Mouse (Mus musculus) liver (tissue): ENCODE data around the gene Il1f5.

Source experiments
- DNase-seq: peaks from one replicate; pipeline ENCODE4 v3.0.0-alpha.2; 2020; ENCODE audit warnings: mixed read lengths

The Il1f5 gene

GRCm38 (mm10) chr2:24276654-24277053 lies at the start of gene Il1f5:
Gene Il1f5, plus strand, starts transcription at chr2:24276954.
- DNase-seq = no peak

GRCm38 (mm10) chr2:24227191-24227590 lies 49.6 kb upstream of the Il1f5 start:
- DNase-seq = no peak

DNA sequence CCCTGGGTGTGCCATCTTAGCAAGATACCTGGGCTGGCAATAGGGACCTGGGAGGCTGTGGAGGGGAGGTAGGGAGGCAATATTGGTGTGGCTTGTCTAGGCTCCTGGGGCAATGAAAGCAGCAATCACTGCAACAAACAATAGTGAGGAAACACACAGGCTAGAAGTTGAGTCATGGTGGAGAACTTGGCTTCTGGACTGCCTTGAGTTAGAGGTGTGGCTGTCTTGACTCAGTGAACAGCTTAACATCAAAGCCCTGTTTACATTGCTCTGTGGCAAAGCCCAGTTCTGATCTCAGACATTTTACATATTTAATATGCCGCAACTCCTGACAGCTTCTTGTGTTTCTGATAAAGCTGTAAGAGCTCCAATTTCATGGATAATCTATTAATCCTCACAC lies 9.3 kb upstream of the Il1f5 start:
- no peak for DNase-seq

- DNase-seq = no peak
Measured at GRCm38 (mm10) chr2:24273619-24274018, 3.1 kb upstream of the Il1f5 start.

GRCm38 (mm10) chr2:24275146-24275545 lies 1.6 kb upstream of the Il1f5 start:
- no peak for DNase-seq

GRCm38 (mm10) chr2:24290896-24291295 lies 14.1 kb downstream of the Il1f5 start, which contains the start of gene Il1f10:
Gene Il1f10, plus strand, starts transcription at chr2:24291196.
- DNase-seq = no peak

GRCm38 (mm10) chr2:24294616-24295015 lies 17.9 kb downstream of the Il1f5 start:
- DNase-seq = no peak

- peak; percentile 20 for DNase-seq
Measured at GRCm38 (mm10) chr2:24296837-24297236, 20.1 kb downstream of the Il1f5 start.

DNA sequence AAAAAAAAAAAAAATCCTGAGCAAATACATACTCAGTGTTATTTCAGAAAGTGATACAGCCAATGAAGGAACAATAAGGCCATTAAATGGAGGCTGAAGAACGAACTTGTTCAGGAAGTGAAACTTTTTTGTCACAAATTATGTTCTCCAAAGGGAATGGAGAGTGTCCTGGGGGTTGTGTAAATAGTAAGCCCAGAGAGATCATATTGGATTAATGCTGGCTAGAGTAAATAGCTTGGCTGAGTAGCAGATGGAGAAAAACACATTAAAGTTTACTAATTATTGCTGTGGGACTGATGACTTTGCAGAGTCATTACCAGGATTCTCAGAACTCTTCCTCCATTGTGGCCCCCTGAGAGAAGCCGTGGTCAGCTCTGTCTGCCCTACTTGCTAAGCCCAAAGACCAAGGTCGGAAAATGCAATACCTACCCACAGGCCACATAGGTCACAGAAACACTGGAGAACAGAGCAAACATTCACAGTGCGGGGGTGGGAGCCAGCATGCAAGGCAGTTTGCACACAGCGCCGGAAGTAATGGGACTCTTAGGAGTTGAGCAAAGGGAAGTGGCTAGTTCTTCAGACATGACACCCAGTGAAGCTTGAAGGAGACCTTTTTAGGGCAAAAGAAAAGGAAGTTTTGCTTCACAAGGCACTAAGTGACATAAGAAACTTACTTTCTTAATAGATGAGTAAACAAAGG lies 34.7 kb downstream of the Il1f5 start:
- DNase-seq = peak; percentile 48

GRCm38 (mm10) chr2:24316919-24317318 lies 40.2 kb downstream of the Il1f5 start:
- no peak for DNase-seq

- DNase-seq = no peak
Measured at GRCm38 (mm10) chr2:24317919-24318598, 41.3 kb downstream of the Il1f5 start.
